Mouse (Mus musculus): Measurements from ENCODE around the gene Mon2.

- TF ChIP-seq CTCF (IDR thresholded peaks at IDR 0.05; ENCODE audit: low read depth, low read length), result no peak
- TF ChIP-seq POLR2A (IDR thresholded peaks at IDR 0.05; ENCODE audit: borderline replicate concordance, low read depth, low read length), result no peak
Observed at GRCm38 (mm10) chr10:122942771-122943170, 133.5 kb downstream of the Mon2 start.

Measured in bone marrow macrophage, adult 2 months (primary cell).